Mouse (Mus musculus) WW6 (cell line): ENCODE results near the gene Snrpn.
"Not testable (repeated sequence)": the region's sequence is repeated elsewhere in the genome, so short reads cannot be mapped to it uniquely, and the experiment has no call there.

ENCODE experiments used
- DNase-seq: peaks from one replicate; pipeline ENCODE4 v3.0.0-alpha.2; 2013; ENCODE audit warnings: low read depth, low spot score

Gene Snrpn

DNA sequence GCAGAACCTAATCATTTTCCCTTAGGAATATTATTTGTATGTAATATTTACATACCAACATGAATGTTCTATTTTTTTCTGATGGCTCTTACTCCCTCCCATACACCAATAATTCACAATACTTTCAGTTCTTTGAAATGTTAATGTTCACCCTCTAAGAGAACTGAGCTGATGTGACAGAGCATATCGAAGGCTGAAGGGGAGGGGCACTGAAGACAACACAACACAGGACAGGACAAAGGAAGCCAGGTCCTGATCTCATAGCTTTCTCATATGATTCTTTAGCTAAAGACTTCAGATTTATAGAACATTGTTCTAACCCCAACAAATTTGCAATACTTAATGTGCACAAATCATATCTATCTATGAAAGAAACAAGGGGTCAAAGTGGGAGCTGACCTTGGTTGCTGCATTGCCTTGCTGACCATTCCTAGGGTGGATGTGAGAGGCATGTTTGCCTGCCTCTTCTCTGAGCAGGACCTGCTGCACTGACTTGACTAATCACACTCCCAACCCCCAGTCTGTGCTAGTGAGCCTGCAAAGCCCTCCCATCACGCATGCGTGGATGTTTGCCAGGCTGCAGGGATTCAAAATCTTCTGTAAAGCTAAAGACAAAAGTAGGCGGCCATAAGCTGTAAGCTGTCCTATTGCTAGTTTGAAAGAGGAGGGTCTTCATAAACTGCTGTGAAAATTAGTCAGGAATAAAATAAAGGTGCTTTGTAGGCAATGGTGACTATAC lies at the start of gene Snrpn:
Gene Snrpn, minus strand, starts transcription at position 478 of the 739 bp plus-strand sequence.
- DNase-seq, result no peak

- DNase-seq, result no peak
Measured at GRCm38 (mm10) chr7:60170250-60171185, 30.5 kb upstream of the Snrpn start.

DNA sequence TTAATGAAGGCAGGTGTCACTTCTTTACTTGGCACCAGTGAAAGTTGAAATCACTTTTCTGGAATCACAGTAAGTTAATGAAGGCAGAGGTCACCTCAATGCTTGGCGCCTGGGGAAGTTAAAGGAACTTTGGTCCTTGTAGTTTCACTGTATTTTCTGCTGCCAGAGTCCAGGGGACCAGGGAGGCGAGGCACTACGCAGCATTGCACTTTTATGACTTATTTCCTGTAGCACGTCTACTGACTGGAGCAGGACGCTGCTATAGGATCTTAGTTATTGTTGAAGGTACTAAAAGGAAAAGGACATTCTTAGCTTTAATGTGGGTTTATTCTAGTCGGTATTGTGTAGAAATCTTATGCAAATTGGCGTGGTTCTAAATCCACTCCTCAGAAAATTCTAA lies 14.7 kb downstream of the Snrpn start:
- no peak for DNase-seq

DNA sequence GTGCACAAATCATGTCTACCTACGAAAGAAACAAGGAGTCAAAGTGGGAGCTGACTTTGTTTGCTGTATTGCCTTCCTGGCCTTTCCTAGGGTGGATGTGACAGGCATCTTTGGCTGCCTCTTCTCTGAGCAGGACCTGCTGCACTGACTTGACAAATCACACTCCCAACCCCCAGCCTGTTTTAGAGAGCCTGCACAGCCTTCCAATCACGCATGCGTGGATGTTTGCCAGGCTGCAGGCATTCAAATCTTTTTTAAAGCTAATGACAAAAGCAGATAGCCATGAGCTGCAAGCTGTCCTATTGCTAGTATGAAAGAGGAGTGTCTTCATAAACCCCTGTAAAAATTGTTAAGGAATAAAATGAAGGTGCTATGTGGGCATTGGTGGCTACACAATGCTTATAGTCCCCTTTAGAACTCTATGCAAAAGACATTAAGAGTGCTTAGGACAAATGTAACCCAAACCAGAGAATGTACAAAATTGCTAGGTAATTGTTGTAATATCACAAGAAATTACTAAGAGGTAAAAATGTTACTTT lies 16.9 kb downstream of the Snrpn start:
- not testable (repeated sequence) for DNase-seq

DNA sequence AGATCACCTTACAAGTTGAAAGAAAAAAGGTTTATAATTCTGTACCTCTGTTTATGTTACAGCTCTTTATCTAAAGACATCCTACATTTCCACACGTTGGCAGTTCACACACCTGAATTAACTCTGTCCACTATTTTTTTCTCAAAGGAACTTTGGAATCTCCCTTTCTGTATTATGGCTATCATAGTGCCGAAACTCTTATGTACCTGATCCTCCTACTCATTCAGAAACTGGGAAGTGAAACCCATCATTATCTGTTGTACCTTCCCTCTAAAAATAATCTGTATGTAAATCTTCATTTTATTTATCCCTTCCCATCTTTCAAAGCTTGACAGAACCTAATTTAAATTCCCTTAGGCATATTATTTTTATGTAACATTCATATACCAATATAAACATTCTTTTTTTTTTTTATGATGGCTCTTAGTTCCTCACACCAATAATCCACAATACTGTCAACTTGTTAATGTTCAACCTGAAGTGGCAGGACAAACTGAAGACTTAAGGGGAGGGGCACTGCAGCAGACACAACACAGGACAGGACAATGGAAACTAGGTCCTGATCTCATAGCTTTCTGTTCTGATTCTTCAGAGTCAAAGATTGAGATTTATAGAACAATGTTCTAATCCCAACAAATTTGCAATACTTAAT lies 17.5 kb downstream of the Snrpn start:
- no peak for DNase-seq

DNA sequence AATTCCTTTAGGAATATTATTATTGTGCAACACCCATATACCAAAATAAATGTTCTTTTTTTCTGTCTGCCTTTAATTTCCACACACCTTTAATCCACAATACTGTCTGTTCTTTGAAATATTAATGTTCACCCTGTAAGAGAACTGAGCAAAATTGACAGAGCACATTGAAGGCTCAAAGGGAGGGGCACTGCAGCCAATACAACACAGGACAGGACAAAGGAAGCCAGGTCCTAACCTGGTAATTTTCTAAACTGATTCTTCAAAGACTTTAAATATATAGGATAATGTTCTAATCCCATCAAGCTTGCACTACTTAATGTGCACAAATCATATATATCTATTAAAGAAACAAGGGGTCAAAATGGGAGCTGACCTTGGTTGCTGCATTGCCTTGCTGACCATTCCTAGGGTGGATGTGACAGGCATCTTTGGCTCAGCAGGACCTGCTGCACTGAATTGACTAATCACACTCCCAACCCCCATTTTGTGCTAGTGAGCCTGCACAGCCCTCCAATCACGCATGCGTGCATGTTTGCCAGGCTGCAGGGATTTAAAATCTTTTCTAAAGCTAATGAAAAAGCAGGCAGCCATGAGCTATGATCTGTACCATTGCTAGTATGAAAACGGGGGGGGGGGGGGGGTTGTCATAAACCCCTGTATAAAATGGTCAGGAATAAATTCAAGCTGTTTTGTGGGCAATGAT lies 42.7 kb downstream of the Snrpn start:
- DNase-seq, result no peak

- no peak for DNase-seq
Measured at GRCm38 (mm10) chr7:60076301-60076700, 63.7 kb downstream of the Snrpn start.

DNA sequence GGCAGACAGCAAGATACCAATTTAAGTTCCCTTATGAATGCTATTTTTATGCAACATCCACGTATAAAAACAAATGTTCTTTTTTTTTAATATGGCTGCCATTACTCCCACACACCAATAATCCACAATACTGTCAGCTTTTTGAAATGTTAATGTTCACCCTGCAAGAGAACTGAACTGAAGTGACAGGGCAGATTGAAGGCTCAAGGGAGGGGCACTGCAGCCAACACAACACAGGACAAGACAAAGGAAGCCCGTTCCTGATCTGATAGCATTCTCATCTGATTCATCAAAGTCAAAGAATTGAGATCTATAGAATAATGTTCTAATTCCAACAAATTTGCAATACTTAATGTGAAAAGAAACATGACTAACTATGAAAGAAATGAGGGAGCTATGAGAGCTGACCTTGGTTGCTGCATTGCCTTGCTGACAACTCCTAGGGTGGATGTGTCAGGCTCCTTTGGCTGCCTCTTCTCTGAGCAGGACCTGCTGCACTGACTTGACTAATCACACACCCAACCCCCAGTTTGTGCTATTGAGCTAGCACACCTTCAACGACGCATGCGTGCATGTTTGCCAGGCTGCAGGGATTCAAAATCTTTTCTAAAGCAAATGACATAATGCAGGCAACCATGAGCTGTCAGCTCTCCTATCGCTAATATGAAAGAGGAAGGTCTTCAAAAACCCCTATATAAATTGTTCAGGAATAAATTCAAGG lies 92.4 kb downstream of the Snrpn start:
- no peak for DNase-seq

- no peak for DNase-seq
Measured at GRCm38 (mm10) chr7:60013186-60013585, 126.8 kb downstream of the Snrpn start.

DNA sequence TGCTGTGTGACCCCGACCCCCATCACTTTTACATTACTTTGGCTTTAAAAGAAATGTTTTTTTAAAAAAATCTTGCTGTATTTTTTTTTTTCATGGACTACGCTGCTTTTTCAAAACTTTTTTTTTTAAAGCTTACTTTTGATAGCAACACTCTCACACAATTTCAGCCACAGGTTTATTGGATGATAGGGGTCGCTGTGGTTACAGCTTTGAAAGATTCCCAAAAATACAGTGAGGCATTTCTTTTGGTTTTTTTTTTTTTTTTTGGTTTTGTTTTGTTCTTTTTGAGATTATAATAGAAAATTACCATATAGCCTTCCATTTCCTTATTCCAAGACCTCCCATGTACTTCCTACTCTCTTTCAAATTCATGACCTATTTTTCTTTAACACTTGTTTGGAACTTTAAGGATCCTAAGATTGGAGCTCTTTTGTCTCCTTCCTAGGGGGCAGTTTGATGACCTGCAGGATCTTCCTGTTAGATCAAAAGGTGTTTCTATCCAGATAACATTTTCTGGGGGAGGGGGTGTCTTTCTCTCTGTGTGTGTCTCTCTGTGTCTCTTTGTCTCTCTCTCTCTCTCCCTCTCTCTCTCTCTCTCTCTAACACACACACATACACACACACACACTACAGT lies 132.2 kb downstream of the Snrpn start:
- no peak for DNase-seq

- no peak for DNase-seq
Measured at GRCm38 (mm10) chr7:60006262-60006661, 133.8 kb downstream of the Snrpn start.

GRCm38 (mm10) chr7:60004606-60005330 lies 135.3 kb downstream of the Snrpn start, which contains the start of the genes Snurf and Gm38393:
TSS of gene Snurf (minus strand) at chr7:60005049.
TSS of gene Gm38393 (minus strand) at chr7:60005064.
- no peak for DNase-seq

DNA sequence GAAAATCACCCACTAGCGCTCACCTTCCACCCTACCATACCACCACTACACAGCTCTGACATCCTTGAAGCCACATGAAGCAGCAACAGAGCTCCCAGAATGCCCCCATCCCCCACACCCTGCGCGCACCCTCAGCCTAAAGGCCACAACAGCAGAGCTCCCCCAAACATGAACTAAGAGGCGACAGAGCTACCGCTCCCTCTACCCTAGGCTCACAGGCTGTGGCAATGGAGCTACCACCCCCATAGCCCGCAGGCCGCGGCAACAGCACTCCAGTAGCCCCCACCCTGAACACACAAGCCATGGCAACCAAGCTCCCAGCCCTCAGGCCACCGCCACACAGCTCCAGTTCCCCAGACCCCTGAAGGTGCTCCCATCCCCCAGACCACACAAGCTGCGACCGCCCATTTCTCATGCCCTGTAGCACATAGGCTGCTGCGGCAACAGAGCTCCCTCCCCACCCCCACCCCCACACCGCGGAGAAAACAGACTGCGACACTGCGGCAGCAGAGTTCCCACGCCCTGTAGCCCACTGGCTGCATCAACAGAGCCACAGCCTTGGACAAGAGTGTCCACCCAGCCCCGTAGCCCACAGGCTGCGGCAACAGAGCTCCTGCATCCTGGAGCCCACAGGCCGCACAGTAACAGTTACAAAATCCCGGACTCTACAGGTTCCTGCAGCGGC lies 136.0 kb downstream of the Snrpn start:
- DNase-seq, result no peak

- DNase-seq, result no peak
Measured at GRCm38 (mm10) chr7:60003006-60003865, 136.8 kb downstream of the Snrpn start.

DNA sequence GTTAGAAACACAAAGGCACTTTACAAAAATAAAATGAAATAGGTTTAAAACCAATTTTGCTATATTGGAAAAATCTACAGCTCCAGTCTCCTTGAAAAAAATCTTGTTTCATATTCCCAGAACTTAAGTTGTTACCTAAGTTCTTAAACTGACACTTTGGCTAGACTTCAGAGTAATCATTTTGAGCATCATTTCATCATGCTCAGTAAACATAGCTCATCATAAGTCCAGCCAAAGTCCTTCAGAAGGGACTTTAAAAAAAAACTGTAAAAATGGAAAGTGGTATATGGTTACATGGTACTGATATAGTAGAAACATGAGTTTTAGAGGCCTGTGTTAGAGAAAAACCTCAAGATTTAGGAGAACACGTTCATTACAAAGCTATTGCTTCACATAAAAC lies 161.4 kb downstream of the Snrpn start:
- DNase-seq, result no peak
